Mouse (Mus musculus) C2C12 (cell line): Measurements from ENCODE around the gene Arih1. TPM values are rescaled to one million over a fixed set of nuclear protein-coding genes. Genes with fewer than 3 reads are reported as not detected.

ENCODE experiments used
- H3K27me3 ChIP-seq: one replicate; pipeline ENCODE4 v1.6.1; 2011; ENCODE audit not compliant: control insufficient read depth, insufficient read depth, insufficient read length
- H3K36me3 ChIP-seq: one replicate; pipeline ENCODE4 v1.6.1; 2011; ENCODE audit not compliant: control insufficient read depth, insufficient read depth
- H3K4me3 ChIP-seq: one replicate; pipeline ENCODE4 v1.5.1; 2011; ENCODE audit warnings: mild to moderate bottlenecking, control low read depth; ENCODE audit not compliant: poor library complexity, insufficient read depth, severe bottlenecking
- H3K79me2 ChIP-seq: one replicate; pipeline ENCODE4 v1.6.1; 2011; ENCODE audit not compliant: control insufficient read depth, insufficient read depth
- H3K79me3 ChIP-seq: one replicate; pipeline ENCODE4 v1.6.1; 2011; ENCODE audit warnings: low read depth, control low read depth
- H3ac ChIP-seq: one replicate; pipeline ENCODE3; 2011; ENCODE audit warnings: low read depth; ENCODE audit not compliant: control insufficient read depth, insufficient read length
- CEBPB ChIP-seq: IDR thresholded peaks from one replicate; pipeline ENCODE4 v1.6.1; 2011; ENCODE audit warnings: low read depth, mild to moderate bottlenecking, control low read depth, moderate library complexity
- CTCF ChIP-seq: IDR thresholded peaks from one replicate; pipeline ENCODE4 v1.5.1; 2011; ENCODE audit not compliant: control insufficient read depth, insufficient read depth, insufficient read length
- FOSL1 ChIP-seq: IDR thresholded peaks from one replicate; pipeline ENCODE4 v1.8.0; 2011; ENCODE audit warnings: mild to moderate bottlenecking, low read length; ENCODE audit not compliant: poor library complexity, insufficient read depth, severe bottlenecking
- MAX ChIP-seq: IDR thresholded peaks from one replicate; pipeline ENCODE4 v1.6.1; 2011; ENCODE audit warnings: mild to moderate bottlenecking, control low read depth
- MYOD1 ChIP-seq: IDR thresholded peaks from one replicate; pipeline ENCODE4 v1.6.1; 2011; ENCODE audit warnings: low read depth; ENCODE audit not compliant: control insufficient read depth, insufficient read length
- MYOG ChIP-seq: IDR thresholded peaks from one replicate; pipeline ENCODE4 v1.6.1; 2011; ENCODE audit not compliant: control insufficient read depth, insufficient read length; ENCODE audit errors: extremely low read depth
- USF1 ChIP-seq: IDR thresholded peaks from one replicate; pipeline ENCODE4 v1.6.1; 2011; ENCODE audit warnings: low read depth, mild to moderate bottlenecking, control low read depth, moderate library complexity
- polyA plus RNA-seq: library from polyadenylated mRNA; unstranded; fragments of >200 nt; fragmentation: generic; extraction: Trizol; gene quantifications from one replicate; pipeline ENCODE4 v1.2.1, GENCODE M21; 2012; ENCODE audit warnings: missing spikeins

The Arih1 gene
- polyA plus RNA-seq, 1 experiment = 25.4 TPM

GRCm38 (mm10) chr9:59508146-59508545, 21.7 kb upstream of the Arih1 start:
- Histone ChIP-seq H3K36me3 (no peaks in the 10 kb centered on the region), H3K4me3 (no peak overlapping the region), H3K79me3 (no peaks in the 10 kb centered on the region), H3K27me3 (no peaks in the 10 kb centered on the region), H3K79me2 (no peaks in the 10 kb centered on the region), H3ac (no peak overlapping the region)
- no peak for TF ChIP-seq MYOD1

DNA sequence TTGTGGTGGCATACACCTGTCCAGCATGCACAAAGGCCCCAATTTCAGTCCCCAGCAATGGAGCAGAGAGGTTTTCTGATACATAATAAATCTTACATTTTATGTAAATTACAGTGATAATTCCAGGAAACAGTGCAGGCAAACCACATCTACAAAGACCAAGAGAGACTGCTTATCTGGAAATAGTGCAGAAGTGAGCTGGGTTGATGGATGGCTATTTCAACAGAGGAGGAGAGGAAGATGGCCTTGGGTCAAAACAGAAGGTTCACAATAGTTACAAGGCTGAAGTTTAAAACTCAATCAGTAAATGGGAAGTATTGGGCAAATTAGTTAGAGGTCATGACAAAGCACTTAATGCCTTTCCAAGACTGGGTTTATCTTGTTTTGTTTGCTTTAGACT, 913 bp upstream of the Arih1 start:
- peak overlapping the region; percentile 82 for H3K4me3 ChIP-seq
- TF ChIP-seq CTCF = no peak
- no peak for TF ChIP-seq MAX
- peaks cover 37% of the 10 kb centered on the region for H3K79me3 ChIP-seq
- no peak overlapping the region for H3ac ChIP-seq
- peaks cover 40% of the 10 kb centered on the region for H3K79me2 ChIP-seq
- H3K27me3 ChIP-seq = no peaks in the 10 kb centered on the region
- peaks cover 7% of the 10 kb centered on the region for H3K36me3 ChIP-seq

DNA sequence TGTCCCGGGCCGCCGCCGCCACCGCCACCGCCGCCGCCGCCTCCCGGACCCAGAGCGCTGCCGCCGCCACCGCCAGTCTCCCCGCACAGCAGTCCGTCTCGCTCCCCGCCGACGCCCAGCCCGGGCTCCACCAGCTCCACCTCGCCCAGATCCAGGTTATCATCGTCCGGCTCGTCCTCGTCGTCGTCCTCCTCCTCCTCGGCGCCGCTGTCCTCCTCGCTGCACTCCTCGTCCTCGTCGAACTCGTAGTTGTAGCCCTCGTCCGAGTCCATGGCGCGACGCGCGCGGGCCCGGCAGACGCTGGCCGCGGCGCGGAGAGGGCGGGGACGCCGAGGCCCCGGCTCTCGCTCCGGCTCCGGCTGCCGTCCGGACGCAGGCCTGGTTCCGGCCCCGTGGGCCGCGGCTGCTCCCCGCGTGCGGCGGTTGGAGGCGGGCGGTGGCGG, 321 bp downstream of the Arih1 start:
- Histone ChIP-seq H3K36me3 (peaks cover 7% of the 10 kb centered on the region), H3K79me2 (peaks cover 53% of the 10 kb centered on the region), H3ac (peak overlapping the region; percentile 89), H3K4me3 (peak overlapping the region; percentile 82), H3K27me3 (no peaks in the 10 kb centered on the region), H3K79me3 (peaks cover 49% of the 10 kb centered on the region)
- TF ChIP-seq CTCF (no peak), CEBPB (no peak), USF1 (no peak), FOSL1 (no peak), MYOD1 (no peak), MYOG (no peak), MAX (no peak)

- H3K79me3 ChIP-seq = peaks cover 54% of the 10 kb centered on the region
- peaks cover 7% of the 10 kb centered on the region for H3K36me3 ChIP-seq
- H3ac ChIP-seq = peak overlapping the region; percentile 89
- no peak for TF ChIP-seq MYOG
- no peak for TF ChIP-seq CEBPB
- TF ChIP-seq USF1 = no peak
- no peak for TF ChIP-seq MAX
- TF ChIP-seq MYOD1 = no peak
- no peak for TF ChIP-seq FOSL1
- TF ChIP-seq CTCF = no peak
- H3K4me3 ChIP-seq = peak overlapping the region; percentile 82
- peaks cover 58% of the 10 kb centered on the region for H3K79me2 ChIP-seq
- H3K27me3 ChIP-seq = no peaks in the 10 kb centered on the region
Observed at GRCm38 (mm10) chr9:59485511-59486075, 825 bp downstream of the Arih1 start.

DNA sequence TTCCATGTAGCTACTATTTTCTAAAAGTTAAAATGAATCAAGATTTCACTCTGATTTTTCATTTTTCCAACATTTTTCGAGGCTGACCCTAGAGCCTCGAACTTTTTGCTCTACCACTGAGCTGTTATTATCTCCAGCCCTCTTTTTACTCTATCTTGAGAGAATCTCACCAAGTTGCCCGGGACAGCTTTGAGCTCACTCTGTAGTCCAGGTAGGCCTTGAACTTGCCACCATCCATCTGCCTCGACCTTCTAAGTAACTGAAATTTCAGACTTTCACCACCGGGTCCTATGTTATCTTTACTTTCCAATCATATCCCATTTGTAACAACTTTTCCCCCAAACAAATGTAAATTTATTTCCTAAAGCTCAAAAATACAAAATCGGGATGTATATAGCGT, 1.7 kb downstream of the Arih1 start:
- H3ac ChIP-seq = peak overlapping the region; percentile 60
- H3K27me3 ChIP-seq = no peaks in the 10 kb centered on the region
- TF ChIP-seq FOSL1 (no peak), USF1 (no peak), CEBPB (no peak), MYOG (no peak), MAX (no peak), CTCF (no peak), MYOD1 (no peak)
- H3K79me2 ChIP-seq = peaks cover 66% of the 10 kb centered on the region
- H3K36me3 ChIP-seq = peaks cover 11% of the 10 kb centered on the region
- peak overlapping the region; percentile 82 for H3K4me3 ChIP-seq
- H3K79me3 ChIP-seq = peaks cover 62% of the 10 kb centered on the region

DNA sequence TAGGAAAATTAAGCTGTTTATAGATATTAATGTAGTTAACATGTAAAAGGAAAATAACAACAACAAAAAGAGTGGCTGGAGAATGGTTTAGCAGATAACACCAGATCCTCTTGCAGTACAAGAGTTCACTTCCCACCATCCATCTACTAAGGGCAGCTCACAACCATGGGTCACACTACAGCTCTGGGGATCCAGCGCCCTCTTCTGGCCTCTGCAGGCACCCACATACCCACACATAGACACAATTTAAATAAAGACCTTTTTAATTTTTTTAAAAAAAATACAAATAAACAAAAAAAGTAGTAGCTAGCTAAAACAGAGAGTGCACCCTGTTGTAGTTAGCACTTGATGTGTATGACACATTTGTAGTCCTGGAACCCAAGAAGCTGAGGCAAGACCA, 4.0 kb downstream of the Arih1 start:
- H3K4me3 ChIP-seq = no peak overlapping the region
- no peaks in the 10 kb centered on the region for H3K27me3 ChIP-seq
- peaks cover 12% of the 10 kb centered on the region for H3K36me3 ChIP-seq
- H3K79me2 ChIP-seq = peaks cover 89% of the 10 kb centered on the region
- H3ac ChIP-seq = no peak overlapping the region
- TF ChIP-seq FOSL1 (no peak), MAX (no peak), USF1 (no peak), MYOD1 (no peak), CEBPB (no peak), MYOG (no peak), CTCF (no peak)
- peaks cover 86% of the 10 kb centered on the region for H3K79me3 ChIP-seq
